Mouse (Mus musculus): ENCODE measurements at regions not wholly inside any gene's neighbourhood (a gene's known extent, or its start where the extent isn't known, plus 50 kb on each side); places are given as distances from the start of the nearest gene placed in this dataset.

DNA sequence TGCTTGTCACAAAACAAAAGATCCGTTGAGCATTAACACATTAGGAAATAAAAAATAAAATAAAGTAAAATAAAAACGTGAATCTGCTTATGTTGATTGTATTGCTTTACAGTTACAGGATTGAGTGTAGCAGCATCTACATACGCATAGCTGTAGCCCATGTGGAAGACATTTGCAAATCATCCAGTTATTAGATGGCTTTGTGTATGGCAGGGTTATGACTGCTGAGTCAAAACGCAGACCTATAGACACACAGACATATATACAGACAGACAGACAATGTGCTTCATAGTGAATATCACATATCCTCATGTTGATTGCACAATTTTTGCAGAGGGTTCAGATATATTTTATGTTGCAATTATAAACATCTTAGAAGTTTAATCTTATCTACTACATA lies 64.5 kb downstream of the Gm11146 start:
- DNase-seq (ENCODE audit: low spot score in 2 of 2) = no peak

DNA sequence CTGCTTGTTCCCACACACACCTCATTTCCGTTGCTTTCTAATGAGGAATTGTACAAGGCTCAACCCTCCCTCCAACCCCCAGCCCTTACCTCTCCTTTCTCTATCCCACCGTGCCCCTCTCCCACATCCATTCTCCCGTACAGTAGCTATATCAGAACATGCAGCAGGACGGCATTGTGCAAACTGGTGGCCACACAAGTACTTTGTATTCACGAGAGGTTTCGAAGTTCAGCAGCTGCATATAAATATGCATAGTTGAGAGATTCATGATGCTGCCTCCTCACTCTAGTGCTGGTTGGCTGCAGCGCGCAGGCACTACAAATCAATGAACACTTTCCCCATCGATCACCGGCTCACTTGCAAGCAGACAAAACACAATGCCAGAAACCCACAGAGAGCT lies 65.1 kb downstream of the Gm11146 start:
- DNase-seq (ENCODE audit: low spot score in 2 of 2) = peak; percentile 72 to 79

DNA sequence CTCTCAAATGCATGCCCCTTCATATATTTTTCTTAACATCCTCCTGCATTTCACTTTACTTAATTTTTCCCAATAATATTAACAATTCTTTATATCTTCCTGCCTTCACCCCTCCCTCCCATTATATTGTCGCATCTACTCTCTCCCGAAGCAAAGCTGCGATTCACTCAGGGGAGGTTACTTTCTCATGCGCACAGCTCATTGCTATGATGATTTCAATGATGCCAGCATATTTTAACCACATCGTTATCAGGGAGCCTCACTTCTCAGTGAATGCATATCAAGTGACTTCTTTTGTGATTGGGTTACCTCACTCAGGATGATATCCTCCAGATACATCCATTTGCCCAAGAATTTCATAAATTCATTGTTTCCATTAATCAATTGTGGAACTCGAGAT lies 65.6 kb downstream of the Gm11146 start:
- no peak for DNase-seq (ENCODE audit: low spot score in 2 of 2)

DNA sequence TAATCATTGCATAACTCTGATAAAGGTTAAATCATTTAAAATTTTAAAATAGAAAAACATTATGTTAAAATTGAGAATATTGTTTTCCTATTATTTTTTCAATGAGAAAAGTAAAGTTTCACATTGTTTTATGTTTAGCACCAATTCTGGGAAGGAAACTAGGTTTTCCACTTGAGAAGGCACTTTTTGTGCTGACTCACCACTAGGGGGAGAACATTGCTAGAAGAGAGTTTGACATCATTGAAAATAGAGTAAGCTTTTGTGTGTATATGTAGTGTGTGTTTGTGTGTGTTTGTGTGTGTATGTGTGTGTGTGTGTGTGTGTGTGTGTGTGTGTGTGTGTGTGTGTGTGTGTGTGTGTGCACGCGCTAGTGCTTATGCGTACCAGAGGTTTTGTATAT lies 66.9 kb downstream of the Gm11146 start:
- DNase-seq (ENCODE audit: low spot score in 2 of 2) = no peak

DNA sequence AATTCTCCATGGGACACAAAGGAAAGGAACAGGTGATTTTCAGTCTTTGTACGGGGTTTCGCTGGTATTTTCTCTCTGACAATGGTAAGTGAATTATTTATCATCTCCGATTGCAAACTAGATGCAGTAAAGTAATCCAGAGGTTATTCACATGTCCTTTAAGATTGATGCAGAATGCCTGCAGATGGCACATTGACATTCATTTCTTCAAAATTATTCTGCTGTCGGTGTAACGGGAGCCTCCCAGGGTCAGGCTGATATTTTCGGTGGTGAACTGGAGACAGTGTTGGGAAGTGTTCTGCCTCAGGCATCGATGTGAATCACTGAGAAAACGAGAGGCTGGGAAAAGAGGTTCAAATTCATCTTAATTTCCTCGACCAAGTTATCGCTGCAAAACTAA lies 70.3 kb downstream of the Gm11146 start:
- DNase-seq (ENCODE audit: low spot score in 2 of 2) = no peak

DNA sequence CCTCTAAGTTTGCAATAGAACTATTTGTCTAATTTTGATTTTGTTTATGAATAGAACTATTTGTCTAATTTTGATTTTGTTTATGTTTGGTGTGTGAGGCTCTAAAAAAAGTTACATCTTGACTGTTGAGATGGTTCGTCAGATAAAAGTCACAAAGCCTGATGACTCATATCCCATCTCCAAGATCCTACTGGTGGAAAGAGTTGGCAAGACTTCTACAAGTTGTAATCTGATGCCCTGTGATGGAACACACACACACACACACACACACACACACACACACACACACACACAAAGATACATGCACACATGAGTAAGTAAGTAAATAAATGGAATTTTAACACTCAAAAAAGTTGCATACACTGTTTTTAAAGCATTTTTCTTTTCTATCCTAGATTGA lies 73.9 kb downstream of the Gm11146 start:
- DNase-seq (ENCODE audit: low spot score in 2 of 2) = no peak

DNA sequence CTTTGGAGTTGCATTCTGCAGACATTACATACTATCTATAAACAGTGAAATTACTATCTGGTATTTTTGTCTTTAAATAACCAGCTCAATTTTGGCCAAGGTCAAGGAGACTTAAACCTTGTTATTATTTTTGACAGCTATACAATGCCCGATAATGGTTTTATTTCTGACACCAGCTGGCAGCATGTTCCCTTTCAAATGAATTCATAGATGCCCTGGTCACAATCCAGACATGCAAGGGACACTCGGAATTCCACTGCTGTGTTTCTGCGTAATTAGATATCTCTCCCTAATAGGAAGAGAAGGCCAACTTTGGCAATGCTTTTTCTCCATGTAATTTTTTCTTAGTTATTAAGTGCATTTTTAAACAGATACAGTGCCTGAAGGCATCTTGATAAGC lies 87.3 kb downstream of the Gm11146 start:
- no peak for DNase-seq (ENCODE audit: low spot score in 2 of 2)

DNA sequence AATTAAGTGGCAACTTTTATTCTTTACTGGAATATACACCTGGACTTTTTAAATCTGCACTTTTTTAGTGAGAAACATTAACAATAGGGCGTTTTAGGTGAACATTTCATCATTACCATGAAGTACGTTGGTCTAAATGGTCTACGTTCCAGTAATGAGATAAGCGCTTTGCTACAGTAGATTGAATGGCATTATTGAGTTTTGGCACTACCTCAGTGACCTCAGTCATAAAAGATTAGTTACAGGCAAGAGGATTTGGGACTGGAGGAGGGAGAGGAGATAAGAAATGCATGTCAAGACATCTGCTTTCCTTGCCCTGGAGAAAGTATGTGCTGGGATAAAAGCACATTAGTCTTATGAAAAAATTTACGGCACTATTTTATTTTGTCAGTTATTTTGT lies 98.3 kb downstream of the Gm11146 start:
- DNase-seq (ENCODE audit: low spot score in 2 of 2) = no peak

DNA sequence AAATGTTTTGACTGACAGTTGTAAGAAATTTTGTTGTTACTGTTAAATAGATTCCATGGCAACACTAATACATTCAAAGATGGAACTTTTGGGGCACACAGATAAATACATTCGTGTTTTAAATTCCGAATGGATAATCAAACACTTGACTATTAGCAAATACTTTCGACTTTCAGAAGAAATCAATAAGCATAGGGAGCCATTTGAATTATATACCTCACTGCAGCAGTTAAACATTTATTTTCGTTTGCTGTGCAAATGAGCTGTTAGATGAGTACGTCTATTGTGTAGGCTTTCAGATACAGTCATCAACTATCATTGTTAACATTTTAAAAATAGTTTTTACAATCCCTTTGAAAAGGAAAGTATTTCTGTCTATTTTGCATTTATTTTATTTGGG lies 99.0 kb downstream of the Gm11146 start:
- DNase-seq (ENCODE audit: low spot score in 2 of 2) = no peak

DNA sequence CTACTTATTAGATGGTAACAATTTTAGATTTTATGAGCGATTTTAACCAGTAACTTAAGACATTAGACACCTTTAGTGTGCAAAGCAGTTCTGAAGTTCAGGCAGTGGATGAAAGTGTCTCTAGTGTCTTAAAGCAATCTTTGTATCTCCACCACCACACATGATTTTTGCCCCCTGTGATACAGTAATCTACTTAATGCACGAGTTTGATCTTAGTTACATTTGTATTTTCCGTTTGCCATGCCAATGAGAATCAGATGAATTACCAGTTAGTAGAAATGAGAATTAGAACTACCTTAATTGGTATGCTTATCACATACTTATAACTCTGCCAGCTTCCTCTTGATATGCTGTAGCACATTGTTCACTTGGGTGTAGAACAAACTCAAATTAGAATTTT lies 99.9 kb downstream of the Gm11146 start:
- DNase-seq (ENCODE audit: low spot score in 2 of 2) = no peak

DNA sequence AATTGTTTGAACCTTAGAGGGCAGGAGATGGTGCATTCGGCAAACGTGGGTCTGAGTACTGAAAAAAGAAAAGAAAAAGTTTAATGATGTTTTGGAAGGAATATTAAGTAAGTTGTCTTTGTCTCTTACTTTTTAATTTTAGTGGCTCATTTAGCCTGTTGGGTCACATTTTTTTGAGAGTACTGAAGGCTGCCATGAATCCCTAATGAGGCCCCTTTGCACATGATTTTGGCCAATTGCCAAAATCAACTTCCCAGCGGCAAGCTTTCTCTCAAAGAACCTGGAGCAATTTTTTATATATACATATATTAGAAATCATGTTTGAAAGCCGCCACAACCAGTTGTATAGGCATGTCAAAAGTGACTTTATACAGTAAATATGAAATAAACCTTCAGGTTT lies 100.9 kb downstream of the Gm11146 start:
- DNase-seq (ENCODE audit: low spot score in 2 of 2) = peak; percentile 28 to 42

DNA sequence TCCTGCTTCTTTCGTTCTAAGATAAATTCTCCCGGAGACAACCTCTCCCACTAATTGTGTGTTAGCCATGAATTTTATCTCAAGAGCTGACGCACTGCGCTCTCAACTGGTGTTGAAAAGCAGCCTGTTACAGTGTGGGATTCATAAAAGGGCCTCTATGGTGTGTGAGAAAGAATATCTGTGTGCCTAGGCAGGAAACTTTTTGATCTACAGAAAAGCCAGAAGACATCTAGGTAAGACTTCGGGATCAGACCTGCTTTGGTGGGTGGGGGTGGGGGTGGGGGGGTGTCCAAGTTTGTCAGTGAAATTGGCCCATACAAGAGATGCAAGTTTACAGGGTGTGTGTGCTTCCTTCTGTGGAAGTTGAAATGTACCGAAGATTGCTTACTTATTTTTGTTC lies 101.5 kb downstream of the Gm11146 start:
- peak in 1 of 2 experiments; percentile 39 for DNase-seq (ENCODE audit: low spot score in 2 of 2)

DNA sequence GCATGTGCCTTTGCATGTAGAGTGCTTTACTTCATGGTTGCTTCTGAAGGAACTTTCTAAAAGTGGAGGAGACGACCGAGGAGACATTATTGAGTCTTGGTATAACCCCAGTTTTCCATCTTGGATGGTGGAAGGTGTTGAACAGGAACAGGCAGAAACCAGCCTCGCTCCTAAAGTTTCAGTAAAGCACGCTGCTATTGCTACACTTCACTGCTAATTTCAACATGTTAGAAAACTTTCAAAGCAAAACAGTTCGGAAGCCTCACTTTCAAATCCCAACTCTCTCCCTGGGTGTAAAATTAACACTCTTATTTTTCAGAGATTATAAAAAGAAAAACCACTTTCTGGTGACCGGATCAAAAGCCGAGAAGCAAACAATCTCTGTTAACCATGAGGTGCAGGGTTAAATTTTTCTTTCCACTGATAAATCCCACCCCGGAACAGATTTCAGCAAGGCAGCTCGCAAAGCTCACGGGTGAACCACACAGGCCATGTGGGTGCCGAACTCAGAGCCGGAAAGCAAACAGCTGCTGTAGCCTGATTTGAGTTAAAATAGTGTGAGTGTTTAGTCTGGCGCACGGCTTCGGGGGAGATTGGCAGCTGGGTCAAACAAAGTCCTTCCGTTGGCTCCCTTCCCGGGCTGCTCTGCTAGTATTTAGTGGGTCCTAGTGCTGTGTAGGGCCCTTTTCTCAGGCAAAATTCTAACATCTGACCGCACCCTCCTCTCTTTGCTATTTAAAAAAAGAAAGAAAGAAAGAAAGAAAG lies 102.2 kb downstream of the Gm11146 start:
- peak; percentile 93 to 95 for DNase-seq (ENCODE audit: low spot score in 2 of 2)

DNA sequence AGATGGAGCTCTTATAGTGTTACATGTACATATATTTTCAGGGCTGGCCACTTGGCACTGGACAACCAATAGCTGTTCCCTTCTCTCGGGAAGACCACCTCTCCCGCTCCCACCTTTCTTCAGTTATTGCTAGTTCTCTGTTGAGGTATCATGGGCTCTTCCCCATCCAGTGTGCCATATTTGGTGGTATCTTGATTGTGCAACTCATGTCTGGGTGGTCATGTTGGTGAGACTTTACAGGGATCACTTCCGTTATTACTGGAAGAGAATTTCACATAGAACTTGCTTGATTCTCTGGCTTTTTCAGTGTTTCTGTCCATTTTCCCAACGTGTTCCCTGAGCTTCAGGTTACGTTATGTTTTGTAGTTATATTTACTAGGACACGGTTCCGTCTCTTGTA lies 106.6 kb downstream of the Gm11146 start:
- no peak for DNase-seq (ENCODE audit: low spot score in 2 of 2)

DNA sequence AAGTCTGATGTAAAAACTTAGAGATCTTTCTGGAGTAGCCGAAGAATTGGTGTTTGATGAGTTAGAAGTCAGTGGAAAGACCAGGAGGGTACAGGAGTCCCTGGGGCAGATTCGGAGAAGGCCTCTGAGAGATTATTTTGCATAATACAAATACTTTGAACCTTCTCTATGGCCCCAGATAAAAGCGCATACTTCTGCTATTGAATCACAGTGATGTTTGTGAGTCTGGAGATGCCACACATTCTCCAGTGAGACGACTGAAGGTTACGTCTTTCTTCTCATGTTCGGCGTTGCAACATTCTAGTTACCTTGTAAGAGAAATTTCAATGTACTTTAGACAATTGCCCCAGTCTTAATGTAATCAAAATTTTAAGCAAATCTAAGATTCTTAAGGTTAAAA lies 107.9 kb downstream of the Gm11146 start:
- no peak for DNase-seq (ENCODE audit: low spot score in 2 of 2)

DNA sequence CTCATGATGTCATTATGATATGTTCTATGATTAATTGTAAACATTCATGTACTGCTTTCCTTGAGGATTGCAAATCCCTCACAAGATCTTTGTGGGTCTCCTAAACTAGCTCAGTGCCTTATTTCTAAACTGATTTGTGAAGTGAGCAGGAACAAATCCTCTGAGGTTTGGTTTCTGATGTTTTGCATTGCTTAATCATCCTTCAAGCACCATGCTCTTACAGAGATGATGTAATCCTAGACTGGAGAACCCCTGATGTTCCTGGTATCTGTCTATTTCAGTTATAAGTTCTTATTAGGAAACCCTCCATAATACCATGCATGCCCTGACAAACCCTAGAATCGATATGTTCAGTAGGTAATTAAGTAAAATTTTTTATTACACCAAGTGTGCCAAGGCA lies 113.7 kb downstream of the Gm11146 start:
- no peak for DNase-seq (ENCODE audit: low spot score in 2 of 2)

DNA sequence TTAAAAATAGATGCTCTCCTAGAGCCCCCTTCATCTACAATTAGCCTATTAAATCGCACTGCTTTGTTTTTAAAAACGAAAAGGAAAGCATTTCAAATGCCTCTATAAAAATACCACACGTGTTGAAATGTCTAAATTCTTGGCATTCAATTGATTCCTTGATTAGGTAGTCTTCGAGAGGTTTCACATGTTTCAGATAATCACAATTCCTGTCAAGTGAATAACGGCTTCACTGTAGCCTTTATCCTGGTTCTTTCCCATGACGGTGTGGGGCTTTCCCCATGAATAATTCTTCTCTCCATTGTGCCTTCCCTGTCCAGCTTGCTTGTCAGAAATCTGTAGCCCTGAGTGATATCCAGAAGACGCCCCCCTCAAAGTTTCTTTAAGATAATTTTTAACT lies 122.1 kb downstream of the Gm11146 start:
- DNase-seq (ENCODE audit: low spot score in 2 of 2) = no peak

DNA sequence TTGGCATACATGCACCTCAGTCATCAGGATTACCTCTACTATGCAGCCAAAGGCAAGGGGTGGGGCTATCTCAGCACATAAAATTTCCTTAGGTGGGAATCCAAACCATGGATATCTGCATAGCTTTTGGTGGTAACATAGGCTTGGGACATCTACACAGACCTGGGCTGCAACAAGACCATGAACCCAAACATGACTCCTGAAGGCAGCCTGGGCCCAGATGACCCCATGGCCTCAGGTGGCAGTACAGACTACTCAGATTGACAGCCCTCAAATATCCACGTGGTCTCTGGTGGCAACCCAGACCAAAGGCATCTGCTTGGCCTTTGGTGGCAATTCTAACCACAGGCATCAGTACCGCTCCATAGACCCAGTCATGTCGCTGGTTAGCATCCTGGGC lies 130.0 kb downstream of the Gm11146 start:
- no peak for DNase-seq (ENCODE audit: low spot score in 2 of 2)

DNA sequence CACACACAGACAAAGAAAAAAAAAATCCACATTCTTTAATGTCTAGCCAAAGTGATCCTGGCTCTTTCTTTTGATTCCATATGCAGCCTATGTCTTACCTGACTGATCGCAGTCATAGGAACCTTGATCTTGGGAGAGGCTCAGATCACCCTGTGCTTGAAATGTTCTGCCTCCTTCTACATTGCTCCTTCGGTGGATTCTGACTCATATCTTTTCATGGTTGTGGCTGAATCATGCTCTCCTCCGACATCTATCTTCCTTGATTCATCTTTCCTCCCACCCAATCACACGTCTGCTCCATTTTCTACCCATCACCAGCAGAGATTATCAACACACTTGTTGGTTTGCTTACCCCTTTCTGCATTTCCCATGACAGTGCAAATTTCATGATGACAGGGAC lies 132.0 kb downstream of the Gm11146 start:
- no peak for DNase-seq (ENCODE audit: low spot score in 2 of 2)

DNA sequence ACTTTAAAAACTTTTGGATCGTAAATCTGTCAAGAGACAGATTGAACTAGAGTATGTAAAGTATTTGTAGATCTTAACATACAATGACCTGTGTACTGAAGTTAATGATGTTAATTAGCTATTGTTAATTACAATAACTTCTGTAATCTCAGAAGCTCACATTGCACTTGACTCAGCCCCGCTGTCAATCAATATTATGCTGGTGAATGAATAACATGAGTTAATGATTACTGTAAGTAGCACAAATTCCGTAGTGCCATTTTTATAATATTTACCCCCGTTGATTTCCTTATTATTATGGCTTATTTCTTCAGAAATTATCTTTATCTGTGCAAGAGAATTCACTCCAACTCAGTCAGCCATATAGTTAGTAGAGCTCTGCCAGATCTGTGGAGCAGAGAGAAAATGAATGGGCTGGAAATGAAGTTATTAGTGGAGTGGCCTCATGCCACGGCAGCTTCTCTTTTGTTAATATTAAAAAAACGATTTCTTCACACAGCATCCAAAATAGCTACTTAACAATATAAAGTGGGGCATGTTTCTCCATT lies 132.5 kb downstream of the Gm11146 start:
- no peak for DNase-seq (ENCODE audit: low spot score in 2 of 2)

DNA sequence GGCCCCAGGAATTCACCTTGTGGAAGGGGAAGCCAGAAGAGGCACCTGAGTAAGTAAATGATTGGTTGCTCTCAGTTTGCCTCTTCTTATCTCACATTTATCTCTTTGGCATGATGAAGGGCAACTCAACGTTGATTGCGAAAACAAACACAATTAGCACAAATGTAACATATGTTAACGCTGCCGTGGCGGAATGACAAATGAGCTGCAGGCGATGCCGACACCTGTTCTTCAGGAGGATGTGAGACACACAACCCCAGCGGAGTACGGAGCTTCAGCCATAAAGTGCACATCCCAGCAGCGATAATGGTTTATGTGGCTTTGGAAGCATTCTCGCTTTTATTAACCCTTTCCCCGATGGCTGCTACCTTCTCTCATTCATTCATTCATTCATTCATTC lies 134.7 kb downstream of the Gm11146 start:
- no peak for DNase-seq (ENCODE audit: low spot score in 2 of 2)

DNA sequence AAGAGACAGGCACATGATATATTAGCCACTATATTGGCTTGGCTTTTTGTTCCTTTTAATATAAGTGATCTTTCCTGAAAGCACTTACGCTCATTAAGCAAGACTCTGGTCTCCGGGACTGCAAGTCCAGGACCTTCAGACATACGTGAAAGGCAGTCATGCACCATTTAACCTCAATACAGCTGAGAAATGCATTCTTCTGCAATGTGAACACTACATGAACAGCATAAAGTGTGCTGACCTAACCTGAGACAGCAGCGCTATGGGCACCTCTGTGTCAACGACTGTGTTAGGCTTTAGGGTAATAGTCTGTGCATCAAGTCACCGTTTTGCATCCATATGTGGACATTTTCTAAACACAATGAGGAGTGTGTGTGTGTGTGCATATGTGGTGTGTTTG lies 137.3 kb downstream of the Gm11146 start:
- no peak for DNase-seq (ENCODE audit: low spot score in 2 of 2)

DNA sequence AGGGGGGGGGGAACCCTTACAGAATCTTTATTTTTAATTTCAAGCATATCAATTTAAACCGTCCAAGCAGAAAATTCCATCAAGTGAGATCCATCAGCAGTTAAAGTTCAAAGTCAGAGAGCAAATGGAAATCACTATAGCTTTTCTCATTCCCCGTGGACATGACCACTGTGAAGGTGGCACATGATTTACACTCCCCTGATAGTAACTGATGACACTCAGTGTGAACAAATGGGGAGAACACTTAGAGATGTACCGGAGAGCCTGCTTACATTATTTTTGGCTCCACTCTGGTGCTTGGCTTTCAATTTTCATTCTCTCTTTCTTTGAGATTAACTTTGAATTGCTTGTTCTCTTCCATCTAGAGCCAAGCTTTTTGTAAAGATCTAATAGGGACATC lies 140.0 kb downstream of the Gm11146 start:
- DNase-seq (ENCODE audit: low spot score in 2 of 2) = no peak

DNA sequence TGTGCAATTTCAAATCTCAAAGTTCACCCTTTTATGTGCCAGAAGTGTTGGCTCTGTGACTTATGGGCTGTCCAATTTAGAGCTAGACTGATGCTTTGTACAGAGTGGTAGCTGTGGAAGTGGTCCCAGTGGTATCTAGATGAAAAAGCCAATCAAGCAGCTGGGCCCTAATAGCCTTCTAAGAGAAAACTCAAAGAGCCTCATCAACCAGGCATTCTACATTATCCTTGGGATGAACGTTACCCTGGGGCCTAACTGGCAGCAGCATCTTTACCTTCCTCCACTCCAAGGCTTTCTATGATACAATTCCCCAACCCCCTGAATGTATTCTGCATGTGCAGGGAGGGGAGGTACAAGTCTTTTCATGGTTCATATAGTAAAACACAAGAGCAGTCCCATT lies 140.4 kb downstream of the Gm11146 start:
- no peak for DNase-seq (ENCODE audit: low spot score in 2 of 2)

Measured in right cerebral cortex, postnatal 10 days (tissue).